Mouse (Mus musculus) lung, adult 2 months (tissue): ENCODE results near the gene Arhgap31. TPM values are rescaled to one million over a fixed set of nuclear protein-coding genes. Genes with fewer than 3 reads are reported as not detected.
A peak's percentile ranks its signal among the peaks of the same experiment; 100 is the strongest.

Experiments used
- DNase-seq: peaks from one replicate; pipeline ENCODE4 v3.0.0; 2022
- H3K4me1 ChIP-seq: fragments of 200-500 bp; 2 replicates; pipeline ENCODE4 v1.6.1; 2011; ENCODE audit warnings: low read length; ENCODE audit not compliant: control insufficient read depth, insufficient read depth
- H3K4me3 ChIP-seq: fragments of 200-500 bp; replicated peaks from 2 replicates; pipeline ENCODE3; 2011; ENCODE audit warnings: low read depth, mild to moderate bottlenecking, control low read depth, low read length; ENCODE audit errors: extremely low read depth
- CTCF ChIP-seq: fragments of 200-500 bp; IDR thresholded peaks from 2 replicates; pipeline ENCODE4 v1.5.1; 2011; ENCODE audit warnings: mild to moderate bottlenecking, low read length, control low read depth; ENCODE audit not compliant: insufficient read depth
- POLR2A ChIP-seq: fragments of 200-500 bp; IDR thresholded peaks from 2 replicates; pipeline ENCODE4 v1.6.1; 2011; ENCODE audit warnings: low read depth, mild to moderate bottlenecking, control low read depth, low read length, borderline replicate concordance; ENCODE audit errors: extremely low read depth
- WGBS: fragments of 180-500 bp; shearing (Covaris S2); methylation state at CpG from one replicate; pipeline ENCODE4 v1.1.7; 2018; 5-methylcytosine and 5-hydroxymethylcytosine counted together
- polyA plus RNA-seq: library from polyadenylated mRNA; depleted of rRNA; stranded (reverse); fragments of >200 nt; gene quantifications from 2 replicates; pipeline ENCODE4 v1.2.3, GENCODE M21; 2012; rRNA removed

Arhgap31 gene
- 43.9 and 46.8 TPM in 2 replicates for polyA plus RNA-seq

- WGBS = under 1% methylated on average over 74 of the region's 74 CpGs
- TF ChIP-seq CTCF (no peak), POLR2A (peak; percentile 80)
These were observed at the start of gene Arhgap31 for GRCm38 (mm10) chr16:38712581-38713403. Gene Arhgap31 (minus strand): TSS chr16:38713274.

DNA sequence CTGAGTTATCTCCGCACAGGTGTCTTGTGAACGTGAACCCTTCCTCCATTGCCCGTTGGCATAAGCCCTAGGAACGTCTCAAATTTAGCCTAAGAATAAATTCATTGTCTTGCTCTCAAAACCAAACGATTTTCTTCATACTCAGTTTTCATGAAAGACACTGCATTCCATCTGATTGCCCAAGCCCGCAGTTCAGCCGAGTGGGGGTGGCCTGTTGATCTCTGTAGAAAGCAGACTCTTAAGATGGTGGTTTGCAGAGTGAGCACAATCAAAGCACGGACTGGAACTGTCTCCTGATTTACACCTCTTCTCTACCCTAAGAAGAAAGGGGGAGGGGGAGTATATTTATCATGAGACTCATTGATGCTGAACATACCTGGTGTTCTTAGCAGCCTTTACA, 49.3 kb upstream of the Arhgap31 start:
- DNase-seq = no peak
- no peak for TF ChIP-seq CTCF
- TF ChIP-seq POLR2A = no peak
- WGBS = 74% methylated on average over 8 of the region's 8 CpGs
- peaks cover 14% of the 10 kb centered on the region; the same call in 1 of the 2 replicates for H3K4me1 ChIP-seq
- no peak overlapping the region for H3K4me3 ChIP-seq

More at GRCm38 (mm10) chr16:38712581-38713403, at the start of gene Arhgap31:
- peak; percentile 87 for DNase-seq
- peak within 1 kb of the TSS; percentile 81 for H3K4me3 ChIP-seq
- peaks cover 21% of the 10 kb centered on the region for H3K4me1 ChIP-seq

GRCm38 (mm10) chr16:38761972-38762371, 48.9 kb upstream of the Arhgap31 start:
- Histone ChIP-seq H3K4me3 (no peak overlapping the region), H3K4me1 (peaks cover 14% of the 10 kb centered on the region; the same call in 1 of the 2 replicates)
- no peak for DNase-seq
- 69% methylated on average over 5 of the region's 5 CpGs for WGBS
- TF ChIP-seq POLR2A = no peak
- TF ChIP-seq CTCF = no peak

- 66% methylated on average over 6 of the region's 6 CpGs for WGBS
- Histone ChIP-seq H3K4me1 (peaks cover 20% of the 10 kb centered on the region), H3K4me3 (no peak overlapping the region)
- TF ChIP-seq POLR2A = no peak
- TF ChIP-seq CTCF = no peak
- no peak for DNase-seq
These were observed 47.8 kb upstream of the Arhgap31 start for GRCm38 (mm10) chr16:38760834-38761375.

DNA sequence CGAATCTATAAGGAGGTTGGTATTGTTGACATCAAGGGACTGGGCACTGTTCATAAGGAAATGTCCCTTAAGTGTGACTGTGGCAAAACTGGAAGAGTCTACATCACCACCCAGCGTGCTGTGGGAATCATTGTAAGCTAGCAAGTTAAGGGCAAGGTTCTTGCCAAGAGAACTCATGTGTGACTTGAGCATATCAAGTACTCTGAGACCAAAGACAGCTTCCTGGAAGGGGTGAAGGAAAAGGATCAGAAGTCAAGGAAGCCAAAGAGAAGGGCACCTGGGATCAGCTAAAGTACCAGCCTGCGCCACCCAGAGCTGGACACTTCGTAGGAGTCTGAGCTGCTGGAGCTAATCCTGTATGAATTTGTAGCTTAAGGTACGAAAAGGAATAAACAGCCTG, 47.2 kb upstream of the Arhgap31 start:
- WGBS = 93% methylated on average over 5 of the region's 5 CpGs
- no peak overlapping the region for H3K4me3 ChIP-seq
- peaks cover 25% of the 10 kb centered on the region for H3K4me1 ChIP-seq
- no peak for DNase-seq
- TF ChIP-seq CTCF (no peak), POLR2A (no peak)

DNA sequence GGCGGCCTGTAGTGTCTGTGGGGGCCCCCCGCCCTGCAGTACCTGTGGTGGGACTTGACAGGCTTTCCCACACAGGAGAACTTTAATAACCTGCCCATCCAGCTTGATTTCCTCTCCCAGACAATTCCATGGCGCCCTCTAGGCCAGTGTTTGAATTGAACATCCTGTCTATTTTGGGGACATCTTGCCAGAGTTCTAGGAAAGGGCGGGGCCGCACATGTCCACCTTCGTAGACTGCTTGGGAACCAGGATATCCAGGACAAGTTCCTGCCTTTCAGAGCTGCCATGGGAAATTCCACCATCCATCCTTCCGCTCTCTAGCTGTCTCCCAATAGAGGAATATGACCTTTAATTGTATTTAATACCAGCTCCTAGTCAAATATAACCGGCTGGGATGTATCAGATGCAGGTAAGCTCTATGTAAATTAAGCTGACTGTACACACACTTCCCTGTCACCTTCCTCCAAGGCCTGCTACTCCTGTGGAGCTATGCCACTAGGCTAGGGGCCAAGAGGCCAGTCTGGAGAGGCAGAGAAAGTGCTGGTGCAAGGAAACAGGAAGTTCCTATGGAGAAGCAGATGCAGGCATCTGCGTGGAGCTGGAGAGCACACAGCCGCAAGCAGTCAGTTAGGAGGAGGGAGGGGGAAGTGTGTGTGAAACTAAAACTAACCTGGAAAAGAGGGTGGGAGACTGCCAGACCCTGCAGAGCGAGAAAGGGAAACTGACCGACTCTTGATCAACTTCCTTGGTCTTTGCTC, 45.2 kb upstream of the Arhgap31 start:
- peak; percentile 5 for DNase-seq
- no peak for TF ChIP-seq CTCF
- no peak for TF ChIP-seq POLR2A
- Histone ChIP-seq H3K4me1 (peaks cover 23% of the 10 kb centered on the region), H3K4me3 (no peak overlapping the region)
- 55% methylated on average over 12 of the region's 12 CpGs for WGBS

GRCm38 (mm10) chr16:38757626-38758025, 44.6 kb upstream of the Arhgap31 start:
- Histone ChIP-seq H3K4me1 (peaks cover 21% of the 10 kb centered on the region), H3K4me3 (no peak overlapping the region)
- TF ChIP-seq POLR2A = no peak
- no peak for TF ChIP-seq CTCF
- DNase-seq = peak; percentile 2
- WGBS = 93% methylated on average over 19 of the region's 19 CpGs

DNA sequence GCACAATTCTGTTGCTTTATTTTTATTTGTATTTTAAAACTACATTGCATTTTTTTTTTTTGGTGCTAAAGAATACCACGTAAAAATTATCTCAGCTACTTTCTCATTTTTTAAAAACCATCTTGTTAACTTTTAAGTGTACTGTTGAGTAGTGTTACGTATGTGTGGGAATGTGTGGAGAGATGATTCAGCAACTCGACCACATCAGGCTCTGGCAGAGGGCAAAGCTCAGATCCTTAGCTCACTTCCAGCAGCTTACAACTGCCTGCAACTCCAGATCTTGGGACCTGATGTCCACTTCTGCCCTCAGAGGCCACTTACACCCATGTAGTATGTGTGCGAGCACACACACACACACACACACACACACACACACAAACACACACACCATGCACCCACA, 43.5 kb upstream of the Arhgap31 start:
- DNase-seq = peak; percentile 2
- Histone ChIP-seq H3K4me3 (no peak overlapping the region), H3K4me1 (peaks cover 21% of the 10 kb centered on the region)
- TF ChIP-seq CTCF = no peak
- TF ChIP-seq POLR2A = no peak
- 35% methylated on average over 4 of the region's 4 CpGs for WGBS

- no peak for DNase-seq
- Histone ChIP-seq H3K4me3 (no peak overlapping the region), H3K4me1 (peaks cover 21% of the 10 kb centered on the region)
- TF ChIP-seq POLR2A = no peak
- no peak for TF ChIP-seq CTCF
- WGBS = 11% methylated on average over 5 of the region's 5 CpGs
These were observed 43.1 kb upstream of the Arhgap31 start for GRCm38 (mm10) chr16:38756177-38756503.
